Mouse (Mus musculus) erythroblast, embryonic 14.5 days (primary cell): Measurements from ENCODE around the gene Ugt1a7c. TPM values are rescaled to one million over a fixed set of nuclear protein-coding genes. Genes with fewer than 3 reads are reported as not detected.
"Not testable (repeated sequence)": the region's sequence is repeated elsewhere in the genome, so short reads cannot be mapped to it uniquely, and the experiment has no call there.

ENCODE experiments used
- H3K27me3 ChIP-seq: 2 replicates; pipeline ENCODE4 v1.6.1; 2012; ENCODE audit warnings: inconsistent platforms; ENCODE audit not compliant: control insufficient read depth
- H3K36me3 ChIP-seq: 2 replicates; pipeline ENCODE4 v1.6.1; 2012; ENCODE audit warnings: mild to moderate bottlenecking, inconsistent platforms; ENCODE audit not compliant: control insufficient read depth
- H3K4me1 ChIP-seq: 2 replicates; pipeline ENCODE4 v1.6.1; 2012; ENCODE audit warnings: inconsistent platforms; ENCODE audit not compliant: control insufficient read depth
- H3K4me3 ChIP-seq: replicated peaks from 2 replicates; pipeline ENCODE3; 2012; ENCODE audit warnings: moderate library complexity, mild to moderate bottlenecking, inconsistent platforms
- H3K9me3 ChIP-seq: 2 replicates; pipeline ENCODE4 v1.6.1; 2012; ENCODE audit warnings: low read length, inconsistent platforms, mixed read lengths; ENCODE audit not compliant: control insufficient read depth
- GATA1 ChIP-seq: IDR thresholded peaks from 2 replicates; pipeline ENCODE4 v1.6.1; 2012; ENCODE audit warnings: low read length, inconsistent platforms, mixed read lengths
- TAL1 ChIP-seq: IDR thresholded peaks from 3 replicates; pipeline ENCODE4 v1.6.1; 2012; ENCODE audit warnings: low read length, inconsistent platforms, mixed read lengths
- polyA plus RNA-seq: library from polyadenylated mRNA; stranded (reverse); fragments of >175 nt; gene quantifications from 2 replicates; pipeline ENCODE4 v1.2.3, GENCODE M21; 2012

Ugt1a7c gene
- polyA plus RNA-seq, 1 experiment: 0.06 TPM

DNA sequence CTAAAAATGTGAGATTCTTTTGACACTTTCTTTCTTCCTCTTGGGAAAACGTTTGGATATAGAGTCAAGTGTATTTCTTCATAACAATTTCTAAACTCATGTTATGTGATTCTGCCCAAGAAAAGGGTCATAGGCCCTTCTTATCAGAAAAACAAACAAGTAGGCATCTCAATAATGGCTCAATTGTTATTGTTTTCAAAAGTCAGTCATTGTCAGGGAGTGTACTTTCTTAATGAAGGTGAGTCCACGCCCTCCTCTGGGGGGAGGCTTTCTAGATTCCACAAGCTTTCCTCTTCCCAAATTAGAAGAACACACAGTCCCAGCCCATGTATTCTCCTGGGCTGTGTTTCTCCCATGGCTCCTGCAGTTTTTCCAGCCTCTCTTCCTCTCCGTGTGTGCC lies 7.3 kb upstream of the Ugt1a7c start, which contains the start of gene Ugt1a8:
TSS of gene Ugt1a8 (plus strand) at position 301 of the 400 bp plus-strand sequence.
- no peak within 1 kb of the TSS for H3K4me3 ChIP-seq
- TF ChIP-seq TAL1 (no peak), GATA1 (no peak)

DNA sequence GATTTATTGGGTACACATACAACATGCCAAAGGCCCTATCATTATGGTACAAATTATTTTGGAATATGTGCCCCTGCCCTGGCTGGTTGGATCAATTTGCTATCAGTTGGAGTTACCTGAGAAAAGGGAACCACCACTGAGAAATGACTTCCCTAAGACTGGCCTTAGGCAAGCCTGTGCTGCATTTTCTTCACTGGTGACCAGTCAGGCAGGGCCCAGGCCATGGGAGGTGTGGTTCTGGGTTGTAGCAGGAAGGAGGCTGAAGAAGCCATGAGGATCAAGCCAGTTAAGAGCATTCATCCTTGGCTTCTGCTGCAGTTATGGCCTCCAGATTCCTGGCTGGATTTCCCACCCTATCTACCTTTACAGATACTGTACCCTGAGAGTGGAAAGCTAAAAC lies 2.5 kb upstream of the Ugt1a7c start:
- no peak for TF ChIP-seq GATA1
- TF ChIP-seq TAL1: no peak
- no peaks in the 10 kb centered on the region for H3K36me3 ChIP-seq
- H3K4me3 ChIP-seq: no peak overlapping the region
- H3K4me1 ChIP-seq: no peaks in the 10 kb centered on the region
- no peaks in the 10 kb centered on the region for H3K27me3 ChIP-seq
- no peaks in the 10 kb centered on the region for H3K9me3 ChIP-seq

More for the DNA sequence above, 7.3 kb upstream of the Ugt1a7c start, which contains the start of gene Ugt1a8:
- Histone ChIP-seq H3K27me3 (no peaks in the 10 kb centered on the region), H3K36me3 (no peaks in the 10 kb centered on the region), H3K4me1 (no peaks in the 10 kb centered on the region), H3K9me3 (no peaks in the 10 kb centered on the region)

DNA sequence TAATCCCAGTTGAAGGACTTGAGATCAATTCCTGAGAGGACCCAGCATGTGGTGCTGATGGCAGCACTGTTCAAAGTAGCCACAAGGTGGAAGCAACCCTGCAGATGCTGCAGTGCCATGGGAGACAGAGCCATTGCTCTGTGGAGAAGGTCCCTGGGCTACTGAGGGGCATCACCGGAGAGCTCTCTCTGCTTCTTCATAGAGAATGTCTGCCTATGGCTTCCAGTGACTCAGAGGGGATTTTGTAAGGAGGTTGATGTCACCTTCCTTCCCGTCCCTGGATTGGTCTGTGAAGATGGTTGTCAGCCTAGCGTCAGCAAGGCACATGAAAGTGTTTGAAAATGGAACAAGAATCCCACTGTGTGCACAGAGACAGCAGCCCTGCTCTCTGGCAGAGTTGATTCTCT lies 589 bp upstream of the Ugt1a7c start:
- not testable (repeated sequence) for H3K9me3 ChIP-seq, H3K4me1 ChIP-seq

DNA sequence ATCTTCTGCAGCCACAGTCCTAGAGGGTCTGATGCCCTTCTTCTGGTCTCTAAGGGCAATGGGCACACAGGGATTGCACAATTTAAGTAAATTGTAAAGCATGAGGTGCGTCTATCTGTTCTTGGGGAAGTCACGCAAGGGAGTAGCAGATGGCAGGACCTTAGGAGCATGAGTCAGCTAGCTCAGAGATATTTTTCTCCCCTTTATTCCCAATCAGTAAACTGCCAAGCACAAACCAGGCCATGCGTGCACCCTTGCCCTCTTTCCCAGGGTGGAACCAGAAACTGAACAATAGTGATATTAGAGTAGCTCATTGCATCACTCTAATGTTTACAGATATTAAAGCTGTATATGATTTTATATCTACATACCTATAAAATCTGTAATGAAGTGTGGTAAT lies 3.7 kb downstream of the Ugt1a7c start:
- H3K4me3 ChIP-seq, H3K36me3 ChIP-seq, H3K4me1 ChIP-seq, H3K27me3 ChIP-seq, H3K9me3 ChIP-seq: not testable (repeated sequence)

More for the DNA sequence above, 589 bp upstream of the Ugt1a7c start:
- not testable (repeated sequence) for H3K4me3 ChIP-seq, H3K27me3 ChIP-seq, H3K36me3 ChIP-seq

- H3K9me3 ChIP-seq: not testable (repeated sequence)
Observed at GRCm38 (mm10) chr1:88099691-88100090, 4.8 kb downstream of the Ugt1a7c start.

DNA sequence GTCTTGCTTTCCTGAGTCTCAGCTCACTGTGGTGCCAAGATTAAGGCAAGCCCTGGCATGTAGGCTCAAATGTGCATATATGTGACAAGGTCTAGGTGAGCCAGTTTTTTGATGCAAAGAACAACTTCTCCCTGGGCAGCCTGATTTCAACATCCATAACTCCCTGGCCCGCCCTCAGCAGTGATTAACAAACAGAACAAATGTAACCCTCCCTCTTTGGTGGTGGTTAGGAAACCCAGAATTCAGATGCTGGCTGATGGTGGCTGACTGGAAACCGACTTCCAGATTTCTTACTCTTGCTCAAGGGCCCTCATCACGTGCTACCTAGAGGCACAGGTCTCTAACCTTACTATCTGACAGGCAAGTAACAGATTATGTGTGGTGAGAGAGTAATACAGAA lies 8.2 kb downstream of the Ugt1a7c start, which contains the start of gene Ugt1a6b:
TSS of gene Ugt1a6b (plus strand) at position 234 of the 400 bp plus-strand sequence.
- not testable (repeated sequence) for H3K4me1 ChIP-seq, H3K27me3 ChIP-seq, H3K36me3 ChIP-seq, H3K9me3 ChIP-seq
- H3K4me3 ChIP-seq: peak within 1 kb of the TSS; percentile 6

More at GRCm38 (mm10) chr1:88099691-88100090, 4.8 kb downstream of the Ugt1a7c start:
- H3K36me3 ChIP-seq, H3K4me3 ChIP-seq, H3K4me1 ChIP-seq, H3K27me3 ChIP-seq: not testable (repeated sequence)

GRCm38 (mm10) chr1:88103697-88104468 lies 9.0 kb downstream of the Ugt1a7c start:
- not testable (repeated sequence) for H3K9me3 ChIP-seq, H3K27me3 ChIP-seq, H3K4me1 ChIP-seq, H3K36me3 ChIP-seq
- peak overlapping the region; percentile 6 for H3K4me3 ChIP-seq

- Histone ChIP-seq H3K9me3 (no peaks in the 10 kb centered on the region), H3K27me3 (no peaks in the 10 kb centered on the region), H3K36me3 (no peaks in the 10 kb centered on the region), H3K4me1 (peaks cover 2% of the 10 kb centered on the region; the same call in 1 of the 2 replicates), H3K4me3 (no peak overlapping the region)
- TF ChIP-seq TAL1 (no peak), GATA1 (no peak)
Observed at GRCm38 (mm10) chr1:88104667-88105430, 10.0 kb downstream of the Ugt1a7c start.

DNA sequence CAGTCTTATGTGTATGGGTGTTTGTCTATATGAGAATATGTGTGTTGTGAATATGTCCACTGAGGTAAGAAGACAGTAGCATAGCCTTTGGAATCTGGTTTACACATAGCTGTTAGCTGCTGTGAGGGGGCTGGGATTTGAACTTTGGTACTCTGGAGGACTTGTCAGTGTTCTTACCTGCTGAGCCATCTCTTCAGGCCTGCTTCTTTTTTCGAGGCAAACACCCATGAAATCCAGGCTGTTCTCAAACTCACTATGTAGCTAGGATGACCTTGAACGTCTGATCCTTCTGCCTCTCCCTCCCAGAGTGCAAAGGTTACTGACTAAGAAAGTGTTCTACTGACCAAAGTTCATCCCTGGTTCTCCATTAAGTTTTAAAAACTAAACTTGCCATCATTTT lies 10.8 kb downstream of the Ugt1a7c start:
- Histone ChIP-seq H3K36me3 (no peaks in the 10 kb centered on the region), H3K4me1 (peaks cover 2% of the 10 kb centered on the region; the same call in 1 of the 2 replicates), H3K27me3 (no peaks in the 10 kb centered on the region), H3K4me3 (no peak overlapping the region), H3K9me3 (no peaks in the 10 kb centered on the region)
- TF ChIP-seq GATA1: no peak
- TF ChIP-seq TAL1: no peak

DNA sequence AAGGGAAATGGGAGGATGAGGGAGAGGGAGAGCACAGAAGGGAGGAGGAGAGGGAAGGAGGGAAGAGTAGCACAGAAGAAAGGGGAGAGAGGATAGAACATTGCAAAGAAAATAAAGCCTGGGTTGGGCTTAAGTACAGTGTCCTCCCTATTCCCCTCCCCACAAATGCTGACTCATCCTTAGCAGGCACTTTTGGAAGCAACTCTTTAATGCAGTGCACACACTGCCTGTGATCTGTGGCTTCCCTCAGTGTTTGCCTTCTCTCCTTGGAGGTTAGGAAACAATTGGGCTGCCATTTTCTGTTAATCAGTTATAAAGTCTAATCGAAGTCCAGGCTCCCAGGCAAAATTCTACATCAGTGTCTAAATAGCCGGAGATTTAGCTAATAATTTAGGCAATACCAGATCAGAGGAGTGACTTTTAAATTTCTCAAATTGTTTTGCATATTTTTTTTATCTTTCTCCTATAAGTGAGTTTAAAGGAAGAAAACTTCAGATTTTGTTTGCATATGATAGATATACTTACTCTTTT lies 14.2 kb downstream of the Ugt1a7c start:
- H3K4me1 ChIP-seq, H3K4me3 ChIP-seq, H3K9me3 ChIP-seq, H3K27me3 ChIP-seq, H3K36me3 ChIP-seq: not testable (repeated sequence)

GRCm38 (mm10) chr1:88109604-88110003 lies 14.7 kb downstream of the Ugt1a7c start:
- H3K4me3 ChIP-seq, H3K4me1 ChIP-seq, H3K27me3 ChIP-seq, H3K36me3 ChIP-seq, H3K9me3 ChIP-seq: not testable (repeated sequence)

GRCm38 (mm10) chr1:88112769-88113168 lies 17.9 kb downstream of the Ugt1a7c start:
- H3K27me3 ChIP-seq, H3K9me3 ChIP-seq, H3K36me3 ChIP-seq, H3K4me3 ChIP-seq, H3K4me1 ChIP-seq: not testable (repeated sequence)

DNA sequence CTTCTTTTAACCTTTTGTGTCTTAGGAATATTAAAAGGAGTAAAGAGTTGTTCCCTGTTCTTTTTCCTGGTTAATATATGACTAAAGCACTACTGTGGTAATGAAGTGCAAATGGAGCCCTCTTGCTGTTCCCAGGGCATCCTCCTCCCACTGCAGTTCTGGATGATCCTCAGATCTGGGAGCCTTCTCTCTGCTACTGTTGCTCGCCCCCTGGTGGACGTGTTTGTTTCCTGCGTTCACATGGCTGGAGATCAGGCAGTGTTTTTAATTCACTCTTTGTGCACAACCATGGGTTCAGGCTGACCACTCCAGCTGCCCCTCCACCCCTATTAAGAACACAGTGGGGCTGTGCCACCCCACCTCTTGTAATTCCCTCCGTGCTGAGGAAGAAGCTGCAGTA lies 25.7 kb downstream of the Ugt1a7c start:
- H3K4me1 ChIP-seq, H3K4me3 ChIP-seq, H3K27me3 ChIP-seq, H3K36me3 ChIP-seq, H3K9me3 ChIP-seq: not testable (repeated sequence)
